Mouse (Mus musculus) adrenal gland, adult 2 months (tissue): Measurements from ENCODE around the gene Bcl2. TPM values are rescaled to one million over a fixed set of nuclear protein-coding genes. Genes with fewer than 3 reads are reported as not detected.
"Not testable (repeated sequence)": the region's sequence is repeated elsewhere in the genome, so short reads cannot be mapped to it uniquely, and the experiment has no call there.

ENCODE experiments used
- DNase-seq: peaks from one replicate; pipeline ENCODE4 v3.0.0; 2021
- long read RNA-seq: library from polyadenylated mRNA; stranded (forward); transcript quantifications from one replicate; pipeline ENCODE4 v2.0.0, GENCODE M21; 2021
- polyA plus RNA-seq: library from polyadenylated mRNA; depleted of rRNA; stranded (reverse); fragments of >200 nt; gene quantifications from 2 replicates; pipeline ENCODE4 v1.2.3, GENCODE M21; 2012; rRNA removed
- total RNA-seq, 2 experiments: library from RNA; stranded (reverse); gene quantifications; 2 replicates each; pipeline ENCODE4 v1.2.3; 2021

Bcl2 gene
- total RNA-seq (1 to 10 TPM; 3.7 to 6.4 TPM), polyA plus RNA-seq (1.2 and 1.7 TPM in 2 replicates)
- long read RNA-seq, full-length matches to known transcripts: 2 of 2 reads
- long read RNA-seq, partial matches to known transcripts: 0 of 2 reads
- long read RNA-seq, other reads (novel, unspliced or antisense): 0 of 2 reads

- DNase-seq: peak; percentile 89
Observed at GRCm38 (mm10) chr1:106713621-106714529, at the start of gene Bcl2. TSS of gene Bcl2 (minus strand) at chr1:106714274.

GRCm38 (mm10) chr1:106760750-106761149 is 46.7 kb upstream of the Bcl2 start:
- no peak for DNase-seq

GRCm38 (mm10) chr1:106759572-106760435 is 45.7 kb upstream of the Bcl2 start, which contains the start of gene Kdsr:
TSS of gene Kdsr (minus strand) at chr1:106759727.
- DNase-seq: peak; percentile 99

DNA sequence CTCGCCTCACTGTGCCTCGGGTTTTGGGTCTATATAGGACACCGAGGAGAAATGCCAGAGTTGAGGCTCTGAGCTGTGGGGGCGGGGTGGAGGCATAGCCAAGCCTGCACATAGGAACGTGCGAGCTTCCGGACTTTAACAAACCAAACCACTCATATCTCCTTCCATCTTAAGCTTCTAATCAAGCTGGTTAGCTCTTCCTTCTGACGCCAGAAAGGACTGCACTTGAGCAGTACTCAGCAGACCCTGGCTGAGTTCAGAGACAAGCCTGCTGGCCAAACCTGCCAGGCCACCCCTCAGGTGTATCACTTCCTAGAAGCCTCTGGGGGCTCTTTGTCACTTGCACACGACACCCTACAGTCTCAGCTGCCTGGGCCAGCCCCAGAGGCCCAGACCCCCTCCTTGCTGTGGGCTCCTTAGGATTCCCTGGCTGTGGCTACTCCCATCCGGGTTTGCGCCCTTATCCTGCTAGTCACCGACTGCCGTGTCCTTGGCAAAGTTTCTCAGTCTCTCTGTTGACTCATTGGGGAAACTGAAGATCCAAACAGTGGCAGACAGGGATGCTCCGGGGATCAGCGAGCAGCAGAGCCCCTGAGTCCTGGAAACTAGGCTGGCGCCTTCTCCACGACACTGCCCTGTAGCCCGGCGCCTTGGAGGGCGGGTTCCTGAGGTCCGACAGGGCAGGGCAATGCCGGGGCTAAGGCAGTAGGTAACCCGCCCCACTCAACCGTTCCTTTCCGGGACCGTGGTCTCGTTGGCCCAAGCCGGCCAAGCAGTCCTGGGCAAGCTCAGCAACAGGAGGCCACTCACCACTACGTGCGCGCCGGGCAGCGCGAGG is 44.9 kb upstream of the Bcl2 start:
- peak; percentile 82 for DNase-seq

GRCm38 (mm10) chr1:106756633-106757032 is 42.6 kb upstream of the Bcl2 start:
- no peak for DNase-seq

- no peak for DNase-seq
Observed at GRCm38 (mm10) chr1:106752013-106752412, 37.9 kb upstream of the Bcl2 start.

GRCm38 (mm10) chr1:106750656-106751055 is 36.6 kb upstream of the Bcl2 start:
- no peak for DNase-seq

DNA sequence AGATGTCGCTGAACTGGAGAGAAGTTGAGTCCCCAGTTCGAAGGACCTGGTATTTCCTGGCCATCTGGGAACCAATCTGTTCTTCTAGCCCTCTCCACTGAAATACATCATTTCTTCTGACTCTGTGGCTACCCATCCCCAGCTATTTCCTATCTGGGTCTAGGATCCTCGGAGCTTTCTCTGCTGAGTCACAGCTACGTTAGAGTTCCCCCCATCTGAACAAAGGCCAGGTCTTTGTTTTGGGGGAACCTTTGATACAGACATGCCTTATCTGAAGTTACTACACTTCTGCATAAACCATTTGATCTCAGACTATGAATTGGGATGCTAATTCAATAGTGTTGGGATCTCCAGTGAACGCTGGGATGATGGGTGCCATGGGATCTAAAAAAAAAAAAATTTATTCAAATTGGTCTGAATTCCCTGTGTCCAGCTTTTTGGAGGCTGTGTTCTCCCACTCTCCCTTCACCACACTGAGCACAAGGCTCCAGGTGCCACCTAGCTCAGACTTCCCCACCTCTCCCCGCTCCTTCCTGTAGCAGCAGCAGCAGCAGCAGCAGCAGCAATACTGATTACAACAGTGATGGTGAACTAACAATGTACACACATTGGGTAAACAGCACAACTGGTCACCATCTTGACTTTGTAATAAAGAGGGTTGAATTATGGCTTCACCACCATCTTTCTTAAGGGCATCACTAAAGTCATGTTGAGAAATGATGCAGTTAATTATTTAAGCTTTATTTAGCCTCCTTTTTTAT is 34.7 kb upstream of the Bcl2 start:
- no peak for DNase-seq

GRCm38 (mm10) chr1:106742980-106743379 is 28.9 kb upstream of the Bcl2 start:
- DNase-seq: no peak

DNA sequence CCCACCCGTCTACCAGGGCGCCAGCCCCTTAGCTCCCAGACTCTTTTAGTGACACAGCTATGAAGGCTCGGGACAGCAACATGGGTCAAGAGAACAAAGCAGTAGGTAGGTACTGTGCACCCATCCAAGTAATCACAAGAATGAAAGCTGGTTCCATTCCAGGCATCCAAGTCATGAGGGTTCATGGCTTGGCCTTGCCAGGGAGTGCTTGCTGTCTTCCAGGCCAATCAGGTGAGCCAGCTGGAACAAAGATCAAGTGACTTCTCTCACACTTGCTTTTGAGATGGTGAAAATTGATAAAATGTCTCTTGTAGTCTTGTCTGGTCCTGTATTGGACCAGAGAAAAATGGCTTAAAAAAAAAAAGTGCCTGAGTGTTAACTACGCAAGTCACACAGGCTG is 26.7 kb upstream of the Bcl2 start:
- no peak for DNase-seq

GRCm38 (mm10) chr1:106739810-106740209 is 25.7 kb upstream of the Bcl2 start:
- DNase-seq: no peak

GRCm38 (mm10) chr1:106738092-106738491 is 24.0 kb upstream of the Bcl2 start:
- DNase-seq: no peak

DNA sequence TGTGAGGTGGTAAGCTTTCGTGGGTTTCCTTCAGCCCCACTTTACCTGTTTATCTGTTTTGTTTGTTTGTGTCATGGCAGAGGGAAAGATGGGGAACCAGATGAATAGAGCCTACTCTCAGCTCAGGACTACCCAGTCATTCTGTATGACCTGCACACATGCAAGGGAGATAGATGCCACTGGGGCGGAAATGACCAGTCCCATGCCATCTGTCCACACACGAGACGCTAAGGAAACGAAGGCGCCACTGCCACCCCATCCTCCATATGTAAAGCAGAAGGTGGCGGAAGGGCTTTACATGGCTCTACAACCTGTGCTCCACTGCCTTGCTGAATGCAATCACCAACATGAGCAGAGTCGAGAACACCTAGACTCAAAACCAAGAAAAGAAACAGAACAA is 22.1 kb upstream of the Bcl2 start:
- no peak for DNase-seq

- DNase-seq: no peak
Observed at GRCm38 (mm10) chr1:106735586-106735985, 21.5 kb upstream of the Bcl2 start.

DNA sequence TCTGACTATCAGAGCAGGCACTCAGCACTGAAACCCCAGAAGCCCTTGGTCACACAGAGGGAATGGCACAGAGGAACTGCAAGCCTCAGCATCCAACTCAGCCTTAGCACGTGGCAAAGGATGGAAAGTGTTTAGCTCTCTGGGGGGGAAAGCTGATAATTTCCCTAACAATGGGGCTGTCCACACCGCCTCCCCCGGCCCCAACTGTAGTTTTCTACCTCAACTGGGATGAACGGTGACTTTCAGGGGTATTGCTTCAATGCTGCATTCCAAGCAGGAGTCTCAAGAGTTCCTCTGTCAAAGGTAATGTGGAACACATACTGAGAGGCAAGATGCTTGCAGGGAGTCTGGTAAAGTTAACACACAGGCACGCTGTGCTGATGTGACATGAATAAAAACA is 8.0 kb upstream of the Bcl2 start:
- DNase-seq: no peak

- DNase-seq: not testable (repeated sequence)
Observed at GRCm38 (mm10) chr1:106717736-106718135, 3.7 kb upstream of the Bcl2 start.

DNA sequence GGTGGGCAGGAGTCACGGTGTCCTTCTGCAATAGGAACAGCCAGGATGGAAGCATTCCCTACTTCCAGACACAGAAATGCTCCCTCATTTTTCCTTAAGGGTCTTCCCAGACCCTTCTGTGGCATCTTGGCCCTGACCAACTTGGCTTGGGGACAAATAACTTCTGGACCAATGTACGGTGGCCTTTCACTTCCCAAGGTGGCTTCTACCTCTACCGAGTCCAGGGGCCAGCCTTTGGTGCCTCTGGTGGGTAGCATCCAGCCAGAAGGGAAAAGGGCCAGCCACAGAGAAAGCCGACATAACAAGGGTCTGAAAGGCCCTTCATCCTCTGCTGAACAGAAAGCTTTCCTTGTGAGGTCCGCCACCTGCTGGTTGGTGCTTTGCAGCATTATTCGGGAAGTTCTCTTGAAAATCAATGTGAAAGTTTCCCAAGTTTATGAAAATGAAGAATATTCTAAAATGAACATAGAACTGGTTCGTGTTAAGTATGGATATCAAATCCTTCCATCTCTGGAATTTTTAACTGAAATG is 3.1 kb upstream of the Bcl2 start:
- DNase-seq: peak; percentile 67

DNA sequence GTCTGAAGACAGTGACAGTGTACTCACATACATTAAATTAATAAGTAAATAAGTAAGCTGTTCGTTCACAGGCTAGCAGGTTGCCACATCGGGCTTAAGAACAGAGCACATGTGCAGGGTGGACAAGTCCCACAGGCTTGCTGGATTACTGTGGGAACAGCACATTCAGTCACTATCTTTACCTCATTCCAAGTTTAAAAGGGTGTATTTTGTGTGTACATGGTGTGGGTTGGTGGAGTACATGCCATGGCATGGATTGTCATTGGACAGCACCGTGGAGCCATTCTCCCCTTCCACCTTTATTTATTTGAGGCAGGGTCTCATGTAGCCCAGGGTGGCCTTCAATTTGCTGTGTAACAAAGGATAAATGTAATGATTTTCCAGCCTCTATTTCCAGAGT is 2.1 kb upstream of the Bcl2 start:
- DNase-seq: no peak

DNA sequence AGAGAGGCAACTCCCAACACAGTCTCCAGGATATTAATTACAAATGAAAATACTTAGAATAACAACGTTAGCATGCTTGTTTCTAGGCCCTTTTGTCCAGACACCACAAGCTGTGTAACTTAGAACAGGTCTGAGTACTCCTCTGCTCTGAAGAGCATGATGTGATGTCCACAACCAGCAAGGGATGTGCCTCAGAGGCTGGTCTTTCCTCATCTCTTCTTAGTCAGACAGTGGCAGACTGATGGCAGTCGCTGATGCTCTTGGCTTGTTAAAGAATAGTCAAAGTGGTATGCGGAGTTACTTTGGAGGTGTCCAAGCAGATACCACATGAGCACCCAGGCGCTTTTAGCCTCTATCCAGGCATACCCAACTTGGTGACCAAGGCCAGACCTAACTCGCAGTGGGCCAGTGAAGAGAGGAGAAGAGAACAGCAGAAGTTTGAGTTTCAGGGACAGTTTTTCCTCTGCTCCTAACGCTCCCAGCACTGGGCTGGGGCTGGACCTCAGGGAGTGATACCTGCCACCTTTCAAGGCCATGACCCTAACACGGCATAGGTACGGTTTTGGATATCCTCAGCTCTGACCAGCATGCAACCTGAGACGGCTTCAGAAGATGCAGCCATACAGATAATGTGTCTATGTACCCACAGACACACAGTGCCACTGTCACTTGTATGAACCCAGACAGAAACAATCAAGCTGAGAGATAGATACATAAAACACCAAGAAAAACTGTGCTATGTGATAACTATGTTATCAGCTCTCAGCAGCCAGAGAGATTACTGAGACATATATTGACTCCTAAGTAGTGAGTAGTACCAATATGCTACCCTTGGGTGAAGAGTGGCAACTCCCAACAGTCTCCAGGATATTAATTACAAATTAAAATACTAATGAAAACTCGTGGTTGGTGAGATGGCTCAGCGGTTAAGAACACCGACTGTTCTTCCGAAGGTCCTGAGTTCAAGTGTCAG is 1.3 kb upstream of the Bcl2 start:
- DNase-seq: no peak
